Mouse (Mus musculus): ENCODE results near the gene Cobl.

Gene Cobl

GRCm38 (mm10) chr11:12444215-12444614 is 20.5 kb downstream of the Cobl start:
- no peak for DNase-seq (ENCODE audit: low spot score)

GRCm38 (mm10) chr11:12443614-12444013 is 21.1 kb downstream of the Cobl start:
- DNase-seq (ENCODE audit: low spot score), result no peak

- DNase-seq (ENCODE audit: low spot score), result no peak
These were observed 21.6 kb downstream of the Cobl start for GRCm38 (mm10) chr11:12443185-12443584.

GRCm38 (mm10) chr11:12442283-12442682 is 22.5 kb downstream of the Cobl start:
- no peak for DNase-seq (ENCODE audit: low spot score)

GRCm38 (mm10) chr11:12435905-12436304 is 28.9 kb downstream of the Cobl start:
- no peak for DNase-seq (ENCODE audit: low spot score)

- no peak for DNase-seq (ENCODE audit: low spot score)
These were observed 29.7 kb downstream of the Cobl start for GRCm38 (mm10) chr11:12435018-12435417.

- no peak for DNase-seq (ENCODE audit: low spot score)
These were observed 30.2 kb downstream of the Cobl start for GRCm38 (mm10) chr11:12434597-12434996.

- DNase-seq (ENCODE audit: low spot score), result no peak
These were observed 32.8 kb downstream of the Cobl start for GRCm38 (mm10) chr11:12431911-12432310.

- no peak for DNase-seq (ENCODE audit: low spot score)
These were observed 34.3 kb downstream of the Cobl start for GRCm38 (mm10) chr11:12430231-12431041.

- no peak for DNase-seq (ENCODE audit: low spot score)
These were observed 38.0 kb downstream of the Cobl start for GRCm38 (mm10) chr11:12426746-12427145.

GRCm38 (mm10) chr11:12424205-12424604 is 40.6 kb downstream of the Cobl start:
- no peak for DNase-seq (ENCODE audit: low spot score)

- no peak for DNase-seq (ENCODE audit: low spot score)
These were observed 43.6 kb downstream of the Cobl start for GRCm38 (mm10) chr11:12421183-12421582.

GRCm38 (mm10) chr11:12420146-12420545 is 44.6 kb downstream of the Cobl start:
- no peak for DNase-seq (ENCODE audit: low spot score)

GRCm38 (mm10) chr11:12416899-12417298 is 47.9 kb downstream of the Cobl start:
- DNase-seq (ENCODE audit: low spot score), result no peak

GRCm38 (mm10) chr11:12415329-12415728 is 49.4 kb downstream of the Cobl start:
- DNase-seq (ENCODE audit: low spot score), result no peak

GRCm38 (mm10) chr11:12411950-12412349 is 52.8 kb downstream of the Cobl start:
- DNase-seq (ENCODE audit: low spot score), result no peak

- no peak for DNase-seq (ENCODE audit: low spot score)
These were observed 53.5 kb downstream of the Cobl start for GRCm38 (mm10) chr11:12411075-12411807.

GRCm38 (mm10) chr11:12409463-12409862 is 55.3 kb downstream of the Cobl start:
- no peak for DNase-seq (ENCODE audit: low spot score)

GRCm38 (mm10) chr11:12407834-12408233 is 56.9 kb downstream of the Cobl start:
- DNase-seq (ENCODE audit: low spot score), result no peak

- no peak for DNase-seq (ENCODE audit: low spot score)
These were observed 64.9 kb downstream of the Cobl start for GRCm38 (mm10) chr11:12399903-12400302.

GRCm38 (mm10) chr11:12396196-12396595 is 68.6 kb downstream of the Cobl start:
- no peak for DNase-seq (ENCODE audit: low spot score)

- no peak for DNase-seq (ENCODE audit: low spot score)
These were observed 70.1 kb downstream of the Cobl start for GRCm38 (mm10) chr11:12394701-12395100.

GRCm38 (mm10) chr11:12394151-12394550 is 70.6 kb downstream of the Cobl start:
- no peak for DNase-seq (ENCODE audit: low spot score)

Measured in T-cell, adult 2 months (primary cell).